Mouse (Mus musculus) left cerebral cortex, adult 9 months (tissue): ENCODE results near the gene Ttc39a.

Experiments used
- DNase-seq, 2 experiments: peaks; one replicate each; pipeline ENCODE4 v3.0.0; 2022; ENCODE audit warnings: low spot score in 2 of 2

The Ttc39a gene

GRCm38 (mm10) chr4:109420138-109420795 lies 13.8 kb downstream of the Ttc39a start:
- DNase-seq: no peak

- no peak for DNase-seq
These were observed 15.2 kb downstream of the Ttc39a start for GRCm38 (mm10) chr4:109421608-109422007.

- no peak for DNase-seq
These were observed 16.0 kb downstream of the Ttc39a start for GRCm38 (mm10) chr4:109422436-109422835.

GRCm38 (mm10) chr4:109423438-109423837 lies 17.0 kb downstream of the Ttc39a start:
- DNase-seq: no peak

- no peak for DNase-seq
These were observed 20.6 kb downstream of the Ttc39a start for GRCm38 (mm10) chr4:109427058-109427457.

GRCm38 (mm10) chr4:109430250-109430649 lies 23.8 kb downstream of the Ttc39a start:
- no peak for DNase-seq

- peak in 1 of 2 experiments; percentile 54 for DNase-seq
These were observed 24.4 kb downstream of the Ttc39a start for GRCm38 (mm10) chr4:109430854-109431253.

GRCm38 (mm10) chr4:109432668-109433375 lies 26.4 kb downstream of the Ttc39a start:
- no peak for DNase-seq

- no peak for DNase-seq
These were observed 27.2 kb downstream of the Ttc39a start for GRCm38 (mm10) chr4:109433641-109434040.

GRCm38 (mm10) chr4:109434256-109434655 lies 27.8 kb downstream of the Ttc39a start:
- no peak for DNase-seq

GRCm38 (mm10) chr4:109437913-109438878 lies 31.8 kb downstream of the Ttc39a start:
- peak in 1 of 2 experiments; percentile 63 for DNase-seq

GRCm38 (mm10) chr4:109439101-109439500 lies 32.7 kb downstream of the Ttc39a start:
- no peak for DNase-seq

GRCm38 (mm10) chr4:109439825-109440248 lies 33.4 kb downstream of the Ttc39a start:
- DNase-seq: no peak

- DNase-seq: no peak
These were observed 34.0 kb downstream of the Ttc39a start for GRCm38 (mm10) chr4:109440381-109440780.

- no peak for DNase-seq
These were observed 34.6 kb downstream of the Ttc39a start for GRCm38 (mm10) chr4:109441000-109441399.

GRCm38 (mm10) chr4:109442126-109442525 lies 35.7 kb downstream of the Ttc39a start:
- no peak for DNase-seq

- DNase-seq: peak in 1 of 2 experiments; percentile 57
These were observed 36.2 kb downstream of the Ttc39a start for GRCm38 (mm10) chr4:109442649-109443048.

GRCm38 (mm10) chr4:109444471-109444870 lies 38.0 kb downstream of the Ttc39a start:
- no peak for DNase-seq

- DNase-seq: no peak
These were observed 38.5 kb downstream of the Ttc39a start for GRCm38 (mm10) chr4:109444951-109445350.

GRCm38 (mm10) chr4:109445397-109445796 lies 39.0 kb downstream of the Ttc39a start:
- DNase-seq: no peak

- no peak for DNase-seq
These were observed 39.5 kb downstream of the Ttc39a start for GRCm38 (mm10) chr4:109445956-109446355.

GRCm38 (mm10) chr4:109448531-109448930 lies 42.1 kb downstream of the Ttc39a start:
- DNase-seq: no peak
